Mouse (Mus musculus) heart, embryonic 14.5 days (tissue): ENCODE data around the gene Lrrc10b. TPM values are rescaled to one million over a fixed set of nuclear protein-coding genes. Genes with fewer than 3 reads are reported as not detected.

ENCODE experiments used
- ATAC-seq: fragments of 200-750 bp; cut with Nextera tagmentation; 2 replicates; pipeline ENCODE4 v1.8.0; 2017; ENCODE audit warnings: low read depth, moderate TSS enrichment; ENCODE audit not compliant: insufficient number of reproducible peaks, insufficient read depth, low FRiP score
- H3K27ac ChIP-seq, 2 experiments: fragments of 200-500 bp in 1 of 2; fragments of 300-500 bp in 1 of 2; sonication (generic) in 1 of 2; replicated peaks in 1 of 2; 2 replicates each; pipeline ENCODE4 v1.5.1; 2012 to 2014; ENCODE audit warnings: low read depth in 2 of 2, low read length in 2 of 2, control low read depth in 1 of 2, mild to moderate bottlenecking in 1 of 2, mixed read lengths in 1 of 2; ENCODE audit not compliant: control insufficient read depth in 1 of 2, insufficient read depth in 1 of 2
- H3K27me3 ChIP-seq: fragments of 300-500 bp; sonication (generic); 2 replicates; pipeline ENCODE4 v1.6.1; 2014; ENCODE audit warnings: mild to moderate bottlenecking, low read length, control low read depth; ENCODE audit not compliant: control insufficient read depth, insufficient read depth
- H3K36me3 ChIP-seq: fragments of 300-500 bp; sonication (generic); 2 replicates; pipeline ENCODE4 v1.6.1; 2014; ENCODE audit warnings: mild to moderate bottlenecking, control low read depth, low read length, mixed read lengths; ENCODE audit not compliant: control insufficient read depth, insufficient read depth
- H3K4me1 ChIP-seq, 2 experiments: fragments of 200-500 bp in 1 of 2; fragments of 300-500 bp in 1 of 2; sonication (generic) in 1 of 2; 2 replicates each; pipeline ENCODE4 v1.6.1; 2012 to 2014; ENCODE audit warnings: low read length in 2 of 2, control low read depth in 1 of 2, mixed read lengths in 1 of 2; ENCODE audit not compliant: control insufficient read depth in 2 of 2, insufficient read depth in 2 of 2
- H3K4me2 ChIP-seq: fragments of 300-500 bp; sonication (generic); 2 replicates; pipeline ENCODE4 v1.6.1; 2014; ENCODE audit warnings: mild to moderate bottlenecking, low read length
- H3K4me3 ChIP-seq, 2 experiments: fragments of 200-500 bp in 1 of 2; fragments of 300-500 bp in 1 of 2; sonication (generic) in 1 of 2; 2 replicates each; pipeline ENCODE4 v1.5.1; 2012 to 2014; ENCODE audit warnings: low read length in 2 of 2, mild to moderate bottlenecking in 2 of 2, control low read depth in 1 of 2, low read depth in 1 of 2, moderate library complexity in 1 of 2; ENCODE audit not compliant: control insufficient read depth in 1 of 2, insufficient read depth in 1 of 2
- H3K9ac ChIP-seq: fragments of 300-500 bp; sonication (generic); 2 replicates; pipeline ENCODE4 v1.6.1; 2014; ENCODE audit warnings: mild to moderate bottlenecking, low read length
- H3K9me3 ChIP-seq: fragments of 300-500 bp; sonication (generic); 2 replicates; pipeline ENCODE4 v1.6.1; 2016; ENCODE audit warnings: low read length, control low read depth; ENCODE audit not compliant: control insufficient read depth
- WGBS: fragments of 180-500 bp; shearing (Covaris S2); extraction: QIAGEN DNeasy Blood & Tissue Kit; methylation state at CpG from one replicate; pipeline ENCODE4 v1.1.7; 2014; 5-methylcytosine and 5-hydroxymethylcytosine counted together
- polyA plus RNA-seq: library from polyadenylated mRNA; unstranded; fragments of >200 nt; fragmentation: Nextera tagmentation; extraction: Ambion mirVana; gene quantifications from 2 replicates; pipeline ENCODE4 v1.2.1, GENCODE M21; 2014

Gene Lrrc10b
- polyA plus RNA-seq, 1 experiment from 2014 or later: 0.22 TPM

GRCm38 (mm10) chr19:10424751-10425150 is 32.5 kb downstream of the Lrrc10b start:
- H3K9me3 ChIP-seq: no peaks in the 10 kb centered on the region
- no peak for ATAC-seq
- no peak overlapping the region for H3K4me3 ChIP-seq
- no peaks in the 10 kb centered on the region for H3K36me3 ChIP-seq
- peaks cover 10% of the 10 kb centered on the region; the same call in 1 of the 2 replicates for H3K27me3 ChIP-seq
- 72% methylated on average over 1 of the region's 1 CpGs for WGBS
- no peak overlapping the region for H3K27ac ChIP-seq
- H3K4me1 ChIP-seq: peaks cover 5 to 18% of the 10 kb centered on the region in 2 experiments; a peak in 3 of 4 replicates
- no peak overlapping the region for H3K4me2 ChIP-seq
- H3K9ac ChIP-seq: no peak overlapping the region

GRCm38 (mm10) chr19:10421986-10422976 is 35.0 kb downstream of the Lrrc10b start:
- peak overlapping the region; percentile 73 for H3K4me2 ChIP-seq
- no peaks in the 10 kb centered on the region for H3K9me3 ChIP-seq
- no peak for ATAC-seq
- H3K4me3 ChIP-seq: peak overlapping the region; percentile 24 to 30
- H3K27ac ChIP-seq: no peak overlapping the region
- H3K27me3 ChIP-seq: peaks cover 10% of the 10 kb centered on the region; the same call in 1 of the 2 replicates
- no peaks in the 10 kb centered on the region for H3K36me3 ChIP-seq
- H3K4me1 ChIP-seq: peaks cover 16 to 22% of the 10 kb centered on the region in 2 experiments
- peak overlapping the region; percentile 61 for H3K9ac ChIP-seq
- 3% methylated on average over 51 of the region's 53 CpGs for WGBS

- H3K9me3 ChIP-seq: no peaks in the 10 kb centered on the region
- H3K27ac ChIP-seq: peak overlapping the region; percentile 94 to 98
- H3K9ac ChIP-seq: peak overlapping the region; percentile 64
- peaks cover 13% of the 10 kb centered on the region; the same call in 1 of the 2 replicates for H3K27me3 ChIP-seq
- H3K4me2 ChIP-seq: peak overlapping the region; percentile 60
- peaks cover 28 to 29% of the 10 kb centered on the region in 2 experiments for H3K4me1 ChIP-seq
- peak; percentile 82 for ATAC-seq
- no peaks in the 10 kb centered on the region for H3K36me3 ChIP-seq
- 15% methylated on average over 12 of the region's 12 CpGs for WGBS
- peak overlapping the region in 1 of 2 experiments; percentile 7; a peak in 1 of 4 replicates for H3K4me3 ChIP-seq
Observed at GRCm38 (mm10) chr19:10417436-10417835, 39.8 kb downstream of the Lrrc10b start.

GRCm38 (mm10) chr19:10416889-10417288 is 40.4 kb downstream of the Lrrc10b start:
- Histone ChIP-seq H3K36me3 (no peaks in the 10 kb centered on the region), H3K9ac (peak overlapping the region; percentile 64), H3K27me3 (peaks cover 14% of the 10 kb centered on the region; the same call in 1 of the 2 replicates), H3K4me3 (peak overlapping the region in 1 of 2 experiments; percentile 7; a peak in 1 of 4 replicates), H3K4me1 (peaks cover 24 to 27% of the 10 kb centered on the region in 2 experiments), H3K9me3 (no peaks in the 10 kb centered on the region), H3K4me2 (peak overlapping the region; percentile 60), H3K27ac (peak overlapping the region; percentile 94 to 98)
- 22% methylated on average over 8 of the region's 8 CpGs for WGBS
- peak; percentile 82 for ATAC-seq

- Histone ChIP-seq H3K27me3 (peaks cover 10% of the 10 kb centered on the region; the same call in 1 of the 2 replicates), H3K36me3 (no peaks in the 10 kb centered on the region), H3K27ac (no peak overlapping the region), H3K9ac (no peak overlapping the region), H3K4me2 (no peak overlapping the region), H3K4me1 (peaks cover 23 to 25% of the 10 kb centered on the region in 2 experiments), H3K9me3 (no peaks in the 10 kb centered on the region), H3K4me3 (no peak overlapping the region)
- no peak for ATAC-seq
- 67% methylated on average over 5 of the region's 5 CpGs for WGBS
Observed at GRCm38 (mm10) chr19:10415508-10415907, 41.8 kb downstream of the Lrrc10b start.

GRCm38 (mm10) chr19:10413701-10414242 is 43.5 kb downstream of the Lrrc10b start:
- no peak overlapping the region for H3K27ac ChIP-seq
- WGBS: 1% methylated on average over 18 of the region's 19 CpGs
- peak overlapping the region; percentile 55 for H3K4me2 ChIP-seq
- no peak for ATAC-seq
- peaks cover 23 to 25% of the 10 kb centered on the region in 2 experiments for H3K4me1 ChIP-seq
- no peaks in the 10 kb centered on the region for H3K9me3 ChIP-seq
- no peak overlapping the region; the same call in 1 of the 2 replicates for H3K9ac ChIP-seq
- H3K4me3 ChIP-seq: peak overlapping the region in 1 of 2 experiments; percentile 17; a peak in 3 of 4 replicates
- peaks cover 10% of the 10 kb centered on the region; the same call in 1 of the 2 replicates for H3K27me3 ChIP-seq
- no peaks in the 10 kb centered on the region for H3K36me3 ChIP-seq
